Mouse (Mus musculus): ENCODE data around the gene Gm14214.

Gm14214 gene

DNA sequence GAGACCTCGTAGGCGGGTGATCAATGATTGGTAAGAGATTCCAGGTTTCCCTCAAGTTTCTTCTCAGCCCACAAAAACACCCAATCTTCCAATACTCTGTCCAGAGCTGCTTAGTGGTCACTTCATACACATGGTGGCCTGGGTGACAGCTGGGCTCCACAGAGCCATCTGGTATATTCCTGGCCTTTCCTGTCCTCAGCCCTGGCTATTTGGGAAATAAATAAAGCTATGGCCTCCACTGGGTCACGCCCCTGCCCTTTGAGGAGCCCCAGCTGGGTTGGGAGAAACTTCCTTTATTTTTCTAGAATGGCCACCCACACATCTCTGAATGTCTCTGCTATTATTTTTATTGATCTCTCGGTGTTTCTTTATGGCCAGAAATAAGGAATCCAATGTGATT is 46.4 kb downstream of the Gm14214 start:
- no peak for DNase-seq

GRCm38 (mm10) chr2:154720315-154720714 is 49.5 kb downstream of the Gm14214 start:
- DNase-seq: no peak

All from kidney, adult 18-20 months (tissue).